Mouse (Mus musculus): ENCODE results near the gene Grk2. TPM values are rescaled to one million over a fixed set of nuclear protein-coding genes. Genes with fewer than 3 reads are reported as not detected.

Grk2 gene
- polyA plus RNA-seq (2012; rRNA removed): 226 and 239 TPM in 2 replicates

DNA sequence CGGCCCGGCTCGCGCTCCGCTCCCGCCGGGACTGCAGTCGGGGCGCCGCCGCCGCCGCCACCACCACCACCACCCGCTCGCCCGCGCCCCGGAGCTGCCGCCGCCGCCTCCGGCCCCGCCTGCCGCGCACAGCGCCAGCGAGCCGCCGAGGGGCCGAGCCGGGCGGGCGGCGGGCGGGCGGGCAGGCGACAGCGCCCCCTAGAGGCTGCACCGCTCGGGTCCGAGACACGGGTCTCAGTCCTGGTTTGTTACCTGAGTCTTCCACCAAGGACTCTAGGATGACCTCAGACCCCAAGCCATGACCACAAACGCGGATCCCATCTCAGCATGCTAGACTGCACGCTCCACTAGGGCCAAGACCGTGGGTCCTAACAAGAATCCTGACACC is at the start of gene Grk2:
Gene Grk2, minus strand, starts transcription at position 33 of the 388 bp plus-strand sequence.
- Histone ChIP-seq H3K27ac (ENCODE audit: insufficient read depth, low read length) (peak within 1 kb of the TSS; percentile 93), H3K4me3 (replicated peaks; ENCODE audit: insufficient read depth, low read depth, low read length) (peak within 1 kb of the TSS; percentile 96), H3K27me3 (ENCODE audit: control insufficient read depth, insufficient read depth, low read length) (no peaks in the 10 kb centered on the region), H3K4me1 (ENCODE audit: control insufficient read depth, insufficient read depth, low read length) (peaks cover 32% of the 10 kb centered on the region)
- no peak for TF ChIP-seq POLR2A (IDR thresholded peaks at IDR 0.05; ENCODE audit: borderline replicate concordance, insufficient read depth, low read length)
- peak; percentile 58 for TF ChIP-seq CTCF (IDR thresholded peaks at IDR 0.05; ENCODE audit: borderline replicate concordance, insufficient read depth, low read depth, low read length)
- 9% methylated on average over 46 of the region's 46 CpGs for WGBS
- peak; percentile 88 to 90 for DNase-seq

DNA sequence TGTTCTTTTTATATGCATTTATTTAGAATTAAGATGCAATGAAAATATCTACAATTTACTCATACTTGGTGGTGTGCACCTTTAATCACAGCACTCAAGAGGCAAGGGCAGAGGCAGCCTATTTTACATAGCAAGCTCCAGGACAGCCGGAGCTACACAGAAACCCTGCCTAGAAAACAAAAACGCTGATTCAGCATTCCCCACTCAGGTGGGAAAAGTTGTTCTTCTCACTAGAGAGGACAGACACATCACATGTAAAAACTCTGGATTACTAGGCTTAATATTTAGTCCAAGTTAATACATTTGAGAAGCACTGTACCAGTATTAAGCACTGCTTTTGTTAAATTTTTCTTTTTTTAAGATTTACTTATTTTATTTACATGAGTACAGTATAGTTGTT is 43.4 kb upstream of the Grk2 start:
- H3K27me3 ChIP-seq (ENCODE audit: control insufficient read depth, insufficient read depth, low read length): no peaks in the 10 kb centered on the region; the same call in 1 of the 2 replicates
- 87% methylated on average over 2 of the region's 2 CpGs for WGBS

DNA sequence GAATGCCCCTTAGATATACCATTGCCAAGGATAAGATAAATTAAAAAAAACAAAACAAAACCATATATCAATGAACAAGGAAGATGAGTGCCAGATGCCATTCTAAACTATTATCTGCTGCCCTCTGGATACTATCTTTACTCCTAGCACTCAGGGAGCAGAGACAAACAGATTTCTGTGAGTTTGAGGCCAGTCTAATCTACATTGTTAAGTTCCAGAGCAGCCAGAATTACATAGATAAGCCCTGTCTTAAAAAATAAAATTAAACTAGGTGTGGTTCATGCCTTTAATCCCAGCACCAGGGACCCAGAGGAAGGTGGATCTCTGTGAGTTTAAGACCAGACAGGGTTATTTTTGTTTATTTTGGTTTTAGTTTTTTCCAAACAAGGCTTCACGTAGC is 40.5 kb upstream of the Grk2 start:
- H3K27me3 ChIP-seq (ENCODE audit: control insufficient read depth, insufficient read depth, low read length): no peaks in the 10 kb centered on the region; the same call in 1 of the 2 replicates
- DNase-seq: no peak
- TF ChIP-seq POLR2A (IDR thresholded peaks at IDR 0.05; ENCODE audit: borderline replicate concordance, insufficient read depth, low read length): no peak
- H3K4me1 ChIP-seq (ENCODE audit: control insufficient read depth, insufficient read depth, low read length): no peaks in the 10 kb centered on the region
- H3K4me3 ChIP-seq (replicated peaks; ENCODE audit: insufficient read depth, low read depth, low read length): no peak overlapping the region
- H3K27ac ChIP-seq (ENCODE audit: insufficient read depth, low read length): no peak overlapping the region
- WGBS: 100% methylated on average over 1 of the region's 1 CpGs

More for the DNA sequence above, 43.4 kb upstream of the Grk2 start:
- DNase-seq: no peak
- no peak overlapping the region for H3K27ac ChIP-seq (ENCODE audit: insufficient read depth, low read length)
- TF ChIP-seq CTCF (IDR thresholded peaks at IDR 0.05; ENCODE audit: borderline replicate concordance, insufficient read depth, low read depth, low read length) (no peak), POLR2A (IDR thresholded peaks at IDR 0.05; ENCODE audit: borderline replicate concordance, insufficient read depth, low read length) (no peak)
- H3K4me3 ChIP-seq (replicated peaks; ENCODE audit: insufficient read depth, low read depth, low read length): no peak overlapping the region
- no peaks in the 10 kb centered on the region for H3K4me1 ChIP-seq (ENCODE audit: control insufficient read depth, insufficient read depth, low read length)

DNA sequence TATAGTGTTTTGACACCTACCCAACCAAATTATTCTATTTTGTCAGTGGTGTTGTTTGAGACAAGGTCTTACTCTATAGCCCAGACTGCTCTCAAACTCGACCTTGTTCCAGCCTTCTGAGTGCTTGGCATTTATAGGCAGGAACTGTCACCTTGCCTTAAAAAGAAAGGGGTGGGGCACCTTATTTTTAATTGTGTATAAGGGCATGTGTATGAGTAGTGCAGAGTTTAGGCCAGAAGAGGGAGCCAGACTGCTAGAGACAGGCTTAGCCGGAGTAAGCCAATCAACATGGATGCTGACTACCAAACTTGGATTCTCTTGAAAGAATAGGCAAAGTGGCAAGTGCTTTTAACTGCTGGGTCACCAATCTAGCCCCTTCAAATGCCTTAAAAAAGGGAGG is 32.1 kb upstream of the Grk2 start:
- TF ChIP-seq CTCF (IDR thresholded peaks at IDR 0.05; ENCODE audit: borderline replicate concordance, insufficient read depth, low read depth, low read length) (peak; percentile 65), POLR2A (IDR thresholded peaks at IDR 0.05; ENCODE audit: borderline replicate concordance, insufficient read depth, low read length) (no peak)
- DNase-seq: peak in 1 of 2 experiments; percentile 58
- 8% methylated on average over 2 of the region's 2 CpGs for WGBS
- no peak overlapping the region for H3K4me3 ChIP-seq (replicated peaks; ENCODE audit: insufficient read depth, low read depth, low read length)
- peaks cover 6% of the 10 kb centered on the region; the same call in 1 of the 2 replicates for H3K4me1 ChIP-seq (ENCODE audit: control insufficient read depth, insufficient read depth, low read length)
- H3K27ac ChIP-seq (ENCODE audit: insufficient read depth, low read length): no peak overlapping the region
- no peaks in the 10 kb centered on the region for H3K27me3 ChIP-seq (ENCODE audit: control insufficient read depth, insufficient read depth, low read length)

DNA sequence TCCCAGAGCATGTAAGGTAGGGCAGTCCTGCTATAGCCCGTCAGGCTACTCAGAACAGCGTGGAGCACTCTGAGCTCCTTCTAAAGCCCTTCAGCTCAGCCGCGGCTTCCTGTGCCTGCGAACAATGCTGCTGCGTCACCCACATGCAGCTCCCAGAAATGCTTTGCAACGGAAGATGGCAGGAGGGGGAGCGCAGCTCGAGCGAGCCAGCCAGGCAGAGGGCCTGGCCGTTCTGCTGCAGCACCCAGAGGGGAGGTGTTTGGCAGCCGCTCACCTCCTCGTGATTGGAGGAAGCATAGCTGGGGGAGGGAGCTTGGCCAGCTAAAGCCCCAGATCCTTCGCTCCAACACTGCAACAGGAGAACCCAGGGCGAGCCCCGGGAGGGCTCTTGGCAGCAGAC is 27.8 kb upstream of the Grk2 start:
- under 1% methylated on average over 16 of the region's 16 CpGs for WGBS
- peak; percentile 82 for TF ChIP-seq POLR2A (IDR thresholded peaks at IDR 0.05; ENCODE audit: borderline replicate concordance, insufficient read depth, low read length)
- no peak for TF ChIP-seq CTCF (IDR thresholded peaks at IDR 0.05; ENCODE audit: borderline replicate concordance, insufficient read depth, low read depth, low read length)
- no peaks in the 10 kb centered on the region for H3K27me3 ChIP-seq (ENCODE audit: control insufficient read depth, insufficient read depth, low read length)

DNA sequence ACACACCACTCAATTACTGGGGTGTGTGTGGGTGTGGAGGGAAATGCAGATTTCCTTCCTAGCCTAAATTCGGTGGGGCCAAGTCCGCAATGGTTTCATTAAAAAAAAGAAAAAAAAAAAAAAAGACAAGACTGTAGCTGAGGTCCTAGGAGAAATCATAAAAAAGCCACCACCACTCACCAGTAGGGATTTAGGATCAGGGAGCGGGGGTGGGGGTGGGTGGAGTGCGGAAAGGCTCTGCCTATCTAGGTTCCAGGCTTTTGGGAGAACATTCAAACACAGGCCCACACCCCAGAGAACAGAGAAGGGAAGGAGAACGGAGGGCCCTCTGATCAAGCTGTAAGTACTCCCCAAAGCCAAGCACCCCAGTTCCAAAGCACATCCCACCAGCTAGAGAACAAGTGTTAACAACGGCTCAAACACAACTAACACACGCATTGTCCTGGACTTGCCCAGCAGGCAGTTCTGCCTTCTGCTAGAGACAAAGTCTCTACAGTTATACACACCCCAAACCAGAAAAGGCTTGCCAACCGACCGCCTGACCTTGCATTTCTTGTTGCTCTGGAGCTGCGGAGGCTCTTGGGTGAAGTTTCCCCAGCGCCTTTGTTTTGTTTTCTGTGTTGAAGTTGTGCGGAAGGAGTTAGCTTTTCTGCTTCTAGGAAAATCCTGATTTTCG is 27.2 kb upstream of the Grk2 start:
- H3K27ac ChIP-seq (ENCODE audit: insufficient read depth, low read length): peak overlapping the region; percentile 79
- no peak for TF ChIP-seq POLR2A (IDR thresholded peaks at IDR 0.05; ENCODE audit: borderline replicate concordance, insufficient read depth, low read length)
- 0 out of 2 replicates have a peak, but pooled peaks have one; percentile 4 for TF ChIP-seq CTCF (IDR thresholded peaks at IDR 0.05; ENCODE audit: borderline replicate concordance, insufficient read depth, low read depth, low read length)
- H3K4me1 ChIP-seq (ENCODE audit: control insufficient read depth, insufficient read depth, low read length): peaks cover 9% of the 10 kb centered on the region; the same call in 1 of the 2 replicates
- DNase-seq: peak in 1 of 2 experiments; percentile 48
- peak overlapping the region; percentile 77 for H3K4me3 ChIP-seq (replicated peaks; ENCODE audit: insufficient read depth, low read depth, low read length)
- WGBS: 0% methylated on average over 13 of the region's 13 CpGs
- H3K27me3 ChIP-seq (ENCODE audit: control insufficient read depth, insufficient read depth, low read length): no peaks in the 10 kb centered on the region

More for the DNA sequence above, 27.8 kb upstream of the Grk2 start:
- peak; percentile 94 to 97 for DNase-seq
- H3K4me1 ChIP-seq (ENCODE audit: control insufficient read depth, insufficient read depth, low read length): peaks cover 9% of the 10 kb centered on the region; the same call in 1 of the 2 replicates
- H3K27ac ChIP-seq (ENCODE audit: insufficient read depth, low read length): peak overlapping the region; percentile 79
- peak overlapping the region; percentile 77 for H3K4me3 ChIP-seq (replicated peaks; ENCODE audit: insufficient read depth, low read depth, low read length)

DNA sequence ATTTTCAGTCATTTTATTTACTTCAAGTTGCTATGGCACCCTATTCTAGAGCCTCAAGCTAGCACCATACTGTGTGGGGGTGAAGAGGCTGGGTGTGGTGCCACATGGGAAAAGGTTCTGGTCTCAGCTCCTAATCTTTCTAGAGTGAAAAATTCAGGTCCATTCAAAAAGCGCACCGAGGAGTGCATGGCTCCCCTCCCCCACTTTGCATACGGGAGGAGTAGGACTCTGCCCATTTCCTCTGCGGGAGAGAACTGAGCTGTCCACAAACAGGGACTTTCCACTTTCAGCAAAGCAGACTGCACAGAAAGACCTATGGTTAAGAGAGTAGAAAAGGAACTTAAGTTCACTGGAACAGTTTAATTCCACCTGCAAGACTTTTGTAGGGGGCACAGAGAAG is 26.6 kb upstream of the Grk2 start:
- 0% methylated on average over 4 of the region's 4 CpGs for WGBS
- peak overlapping the region; percentile 63; the same call in 1 of the 2 replicates for H3K27ac ChIP-seq (ENCODE audit: insufficient read depth, low read length)
- peak; percentile 48 to 61 for DNase-seq
- TF ChIP-seq CTCF (IDR thresholded peaks at IDR 0.05; ENCODE audit: borderline replicate concordance, insufficient read depth, low read depth, low read length) (no peak), POLR2A (IDR thresholded peaks at IDR 0.05; ENCODE audit: borderline replicate concordance, insufficient read depth, low read length) (no peak)
- peaks cover 9% of the 10 kb centered on the region; the same call in 1 of the 2 replicates for H3K4me1 ChIP-seq (ENCODE audit: control insufficient read depth, insufficient read depth, low read length)
- H3K27me3 ChIP-seq (ENCODE audit: control insufficient read depth, insufficient read depth, low read length): no peaks in the 10 kb centered on the region
- H3K4me3 ChIP-seq (replicated peaks; ENCODE audit: insufficient read depth, low read depth, low read length): peak overlapping the region; percentile 77

DNA sequence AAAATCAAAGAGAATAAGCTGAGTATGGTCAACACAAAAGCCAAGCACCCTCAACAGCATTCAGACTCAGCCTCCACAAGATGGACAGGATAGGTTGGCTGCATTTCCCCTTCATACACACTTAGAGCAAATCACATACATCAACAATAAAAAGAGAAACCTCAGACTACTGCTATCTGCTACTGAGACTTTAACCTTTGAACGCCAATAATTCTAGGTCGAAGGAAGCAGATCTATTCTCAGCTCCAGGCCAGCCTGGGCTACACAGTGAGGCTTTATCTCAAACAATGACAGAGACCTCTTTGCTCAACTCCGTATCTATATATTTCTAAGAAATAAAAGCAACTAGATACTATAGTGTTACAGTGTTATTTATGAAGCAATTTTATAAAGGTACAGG is 25.3 kb upstream of the Grk2 start:
- H3K4me1 ChIP-seq (ENCODE audit: control insufficient read depth, insufficient read depth, low read length): peaks cover 9% of the 10 kb centered on the region; the same call in 1 of the 2 replicates
- DNase-seq: no peak
- H3K27ac ChIP-seq (ENCODE audit: insufficient read depth, low read length): no peak overlapping the region
- no peak overlapping the region for H3K4me3 ChIP-seq (replicated peaks; ENCODE audit: insufficient read depth, low read depth, low read length)
- 76% methylated on average over 3 of the region's 3 CpGs for WGBS
- TF ChIP-seq POLR2A (IDR thresholded peaks at IDR 0.05; ENCODE audit: borderline replicate concordance, insufficient read depth, low read length) (no peak), CTCF (IDR thresholded peaks at IDR 0.05; ENCODE audit: borderline replicate concordance, insufficient read depth, low read depth, low read length) (no peak)
- no peaks in the 10 kb centered on the region for H3K27me3 ChIP-seq (ENCODE audit: control insufficient read depth, insufficient read depth, low read length)

All from cerebellum, adult 2 months (tissue).